In genomic region chr9:60864664-60865063, GRCm38 (mm10) we compare ENCODE assay signal across 18 mouse cellular contexts.
A peak's percentile ranks its signal among the peaks of the same experiment; 100 is the strongest.
DNase-seq lines count a peak whose midpoint lies in the region; TF ChIP-seq lines count a peak whose summit lies in the region.
"Had no signal": no experiment of that assay in that cellular context is flagged by ENCODE, and none has a peak within 500 bp of the region (broad histone marks: within the 10 kb centered on the region; RNA-seq: fewer than 3 reads in every experiment).

No protein-coding gene starts in this region.

- no peaks in the 10 kb centered on the region for H3K27me3 ChIP-seq in kidney, adult 2 months (replicated peaks; ENCODE audit: control insufficient read depth, insufficient read depth, low read length)
- H3K27me3 ChIP-seq: limb, embryonic 12.5 days; midbrain, embryonic 13.5 days had no signal

- TF ChIP-seq CTCF in kidney, adult 2 months (conservative IDR thresholded peaks at IDR 0.05; ENCODE audit: insufficient read depth, insufficient read length, low read depth, low read length): no peak

- H3K4me1 ChIP-seq in kidney, adult 2 months (ENCODE audit: control insufficient read depth, insufficient read depth, low read length): no peaks in the 10 kb centered on the region; the same call in 1 of the 2 replicates
- 0 out of 2 replicates have a peak, but pooled peaks cover 4% of the 10 kb centered on the region for H3K4me1 ChIP-seq in brown adipose tissue, adult 24 weeks (ENCODE audit: control insufficient read depth, insufficient read depth, insufficient read length, low read length)
- H3K4me1 ChIP-seq: limb, embryonic 12.5 days had no signal

- no peak for TF ChIP-seq POLR2A in kidney, adult 2 months (IDR thresholded peaks at IDR 0.05; ENCODE audit: low read depth, low read length)

- 81% methylated on average over 9 of the region's 9 CpGs for WGBS in kidney, adult 2 months

- DNase-seq in heart, adult 11 months: peak; percentile 97
- no peak for DNase-seq in heart, postnatal 4 days
- DNase-seq in kidney, adult 2 months: peak; percentile 45
- no peak for DNase-seq in kidney, postnatal 10 days
- peak; percentile 57 for DNase-seq in lung, postnatal 25 days (ENCODE audit: low spot score)
- no peak for DNase-seq in retina, postnatal 1 day
- no peak for DNase-seq in left cerebral cortex, adult 9 months (ENCODE audit: low spot score in 2 of 2)
- DNase-seq: adrenal gland, postnatal 14 days; cerebellum, adult 9-10 months; gastrocnemius, postnatal 10 days; heart, postnatal 36 days; liver, postnatal 0 days; right cerebral cortex, postnatal 14 days; spleen, adult 18-20 months had no signal

- H3K27ac ChIP-seq in kidney, adult 2 months (ENCODE audit: insufficient read depth, low read depth, low read length): no peak overlapping the region; the same call in 1 of the 2 replicates
- peak overlapping the region; percentile 64 for H3K27ac ChIP-seq in brown adipose tissue, adult 24 weeks (replicated peaks; ENCODE audit: low read depth, low read length)
- H3K27ac ChIP-seq: hindbrain, embryonic 14.5 days; limb, embryonic 12.5 days; midbrain, embryonic 13.5 days had no signal

- peaks cover 4% of the 10 kb centered on the region for H3K36me3 ChIP-seq in kidney, adult 2 months (ENCODE audit: control insufficient read depth, insufficient read depth, low read length)
- H3K36me3 ChIP-seq: midbrain, embryonic 13.5 days had no signal

- no peak overlapping the region for H3K4me3 ChIP-seq in kidney, adult 2 months (ENCODE audit: insufficient read depth, low read depth, low read length)
- H3K4me3 ChIP-seq in brown adipose tissue, adult 24 weeks (ENCODE audit: insufficient read depth, low read depth, low read length): no peak overlapping the region
- H3K4me3 ChIP-seq: limb, embryonic 12.5 days; midbrain, embryonic 13.5 days had no signal

Comparison
In these comparisons a context has a peak if more than half of its experiments do, and no peak if none do; other contexts are left out.
1. DNase-seq: peak in heart, adult 11 months (single experiment), kidney, adult 2 months (single experiment) and lung, postnatal 25 days (single experiment); none in heart, postnatal 4 days (single experiment), kidney, postnatal 10 days (single experiment), retina, postnatal 1 day (single experiment) and left cerebral cortex, adult 9 months (0 of 2).